8 mouse cellular contexts compared by ENCODE assay signal in genomic region chr15:79879319-79879718, GRCm38 (mm10). TPM values are rescaled to one million over a fixed set of nuclear protein-coding genes. Genes with fewer than 3 reads are reported as not detected.
A peak's percentile ranks its signal among the peaks of the same experiment; 100 is the strongest.
DNase-seq lines count a peak whose midpoint lies in the region; ATAC-seq and TF ChIP-seq lines count a peak whose summit lies in the region.

No protein-coding gene starts in this region.

- TF ChIP-seq POLR2A in heart, adult 2 months (IDR thresholded peaks at IDR 0.05; ENCODE audit: insufficient read depth, low read depth, low read length): peak; percentile 67; the same call in 1 of the 2 replicates

- H3K4me3 ChIP-seq in limb, embryonic 13.5 days: no peak overlapping the region
- H3K4me3 ChIP-seq in limb, embryonic 10.5 days: no peak overlapping the region
- peak overlapping the region; percentile 36 for H3K4me3 ChIP-seq in heart, adult 2 months
- H3K4me3 ChIP-seq in kidney, embryonic 16.5 days (ENCODE audit: low read length): no peak overlapping the region
- H3K4me3 ChIP-seq in liver, embryonic 16.5 days (ENCODE audit: low read depth, low read length): no peak overlapping the region

- no peaks in the 10 kb centered on the region for H3K36me3 ChIP-seq in limb, embryonic 13.5 days
- no peaks in the 10 kb centered on the region for H3K36me3 ChIP-seq in limb, embryonic 10.5 days
- no peaks in the 10 kb centered on the region for H3K36me3 ChIP-seq in heart, adult 2 months (ENCODE audit: control insufficient read depth, insufficient read depth, low read length)
- H3K36me3 ChIP-seq in kidney, embryonic 16.5 days (ENCODE audit: insufficient read depth, low read length): no peaks in the 10 kb centered on the region
- no peaks in the 10 kb centered on the region for H3K36me3 ChIP-seq in liver, embryonic 16.5 days (ENCODE audit: control insufficient read depth, insufficient read depth)

- H3K9ac ChIP-seq in limb, embryonic 13.5 days: 0 out of 2 replicates have a peak overlapping the region, but pooled peaks have one; percentile 13
- H3K9ac ChIP-seq in heart, adult 2 months (ENCODE audit: low read depth, low read length): no peak overlapping the region
- H3K9ac ChIP-seq in kidney, embryonic 16.5 days (replicated peaks; ENCODE audit: low read length): peak overlapping the region; percentile 49; the same call in 1 of the 2 replicates
- no peak overlapping the region for H3K9ac ChIP-seq in liver, embryonic 16.5 days (ENCODE audit: low read depth, low read length)

- H3K79me2 ChIP-seq in heart, adult 2 months (replicated peaks; ENCODE audit: control insufficient read depth, insufficient read depth, low read length): no peaks in the 10 kb centered on the region

- peak overlapping the region; percentile 67; the same call in 1 of the 2 replicates for H3K27ac ChIP-seq in limb, embryonic 13.5 days
- H3K27ac ChIP-seq in limb, embryonic 10.5 days: no peak overlapping the region
- H3K27ac ChIP-seq in heart, adult 2 months: peak overlapping the region; percentile 81
- peak overlapping the region; percentile 91 for H3K27ac ChIP-seq in kidney, embryonic 16.5 days (ENCODE audit: low read length)
- H3K27ac ChIP-seq in liver, embryonic 16.5 days (ENCODE audit: low read length): no peak overlapping the region

- TF ChIP-seq EP300 in heart, adult 2 months (IDR thresholded peaks at IDR 0.05; ENCODE audit: insufficient read depth, low read depth, low read length): peak; percentile 82

- peak; percentile 31; the same call in 1 of the 2 replicates for ATAC-seq in limb, embryonic 13.5 days (ENCODE audit: low FRiP score, low read depth)
- peak; percentile 46; the same call in 1 of the 2 replicates for ATAC-seq in kidney, embryonic 16.5 days (ENCODE audit: low FRiP score, low TSS enrichment)
- peak; percentile 30 for ATAC-seq in liver, embryonic 16.5 days (ENCODE audit: low read depth)

- peak overlapping the region; percentile 14; the same call in 1 of the 2 replicates for H3K4me2 ChIP-seq in limb, embryonic 13.5 days (replicated peaks)
- peak overlapping the region; percentile 31; the same call in 1 of the 2 replicates for H3K4me2 ChIP-seq in kidney, embryonic 16.5 days (replicated peaks; ENCODE audit: low read depth, low read length)
- no peak overlapping the region for H3K4me2 ChIP-seq in liver, embryonic 16.5 days (ENCODE audit: low read depth, low read length)

- intact Hi-C loops in heart, adult 2 months (cut with DNase I): loop anchor here (1.0 kb wide), 1 partner anchor 45 kb away; the partner anchor contains the start of genes Cbx6 and Npcd

- H3K27me3 ChIP-seq in limb, embryonic 13.5 days: no peaks in the 10 kb centered on the region
- H3K27me3 ChIP-seq in limb, embryonic 10.5 days (ENCODE audit: low read depth, poor library complexity, severe bottlenecking): peaks cover 24% of the 10 kb centered on the region; the same call in 1 of the 2 replicates
- no peaks in the 10 kb centered on the region for H3K27me3 ChIP-seq in heart, adult 2 months (ENCODE audit: control insufficient read depth, insufficient read depth, low read length)
- no peaks in the 10 kb centered on the region for H3K27me3 ChIP-seq in kidney, embryonic 16.5 days (ENCODE audit: insufficient read depth, low read length)
- peaks cover 6% of the 10 kb centered on the region; the same call in 1 of the 2 replicates for H3K27me3 ChIP-seq in liver, embryonic 16.5 days (ENCODE audit: control insufficient read depth, insufficient read depth, low read depth, low read length)

- no peaks in the 10 kb centered on the region for H3K9me3 ChIP-seq in limb, embryonic 13.5 days
- H3K9me3 ChIP-seq in limb, embryonic 10.5 days (replicated peaks): no peaks in the 10 kb centered on the region
- H3K9me3 ChIP-seq in kidney, embryonic 16.5 days (ENCODE audit: low read length): no peaks in the 10 kb centered on the region
- no peaks in the 10 kb centered on the region for H3K9me3 ChIP-seq in liver, embryonic 16.5 days (replicated peaks; ENCODE audit: control insufficient read depth, low read length)

- 50% methylated on average over 13 of the region's 13 CpGs for WGBS in limb, embryonic 13.5 days
- 71% methylated on average over 13 of the region's 13 CpGs for WGBS in limb, embryonic 10.5 days
- 3% methylated on average over 13 of the region's 13 CpGs for WGBS in heart, adult 2 months
- WGBS in kidney, embryonic 16.5 days: 26% methylated on average over 13 of the region's 13 CpGs
- 43% methylated on average over 13 of the region's 13 CpGs for WGBS in liver, embryonic 16.5 days (ENCODE audit: insufficient replicate concordance)

- H3K4me1 ChIP-seq in limb, embryonic 13.5 days: peaks cover 16% of the 10 kb centered on the region
- H3K4me1 ChIP-seq in limb, embryonic 10.5 days: peaks cover 10% of the 10 kb centered on the region
- peaks cover 5% of the 10 kb centered on the region for H3K4me1 ChIP-seq in heart, adult 2 months (ENCODE audit: control insufficient read depth, insufficient read depth, low read length)
- H3K4me1 ChIP-seq in kidney, embryonic 16.5 days (ENCODE audit: insufficient read depth, low read length): peaks cover 23% of the 10 kb centered on the region; the same call in 1 of the 2 replicates
- H3K4me1 ChIP-seq in liver, embryonic 16.5 days (ENCODE audit: control insufficient read depth, low read depth, low read length): peaks cover 3% of the 10 kb centered on the region

- TF ChIP-seq CTCF in heart, adult 2 months (IDR thresholded peaks at IDR 0.05): no peak

- DNase-seq in limb, embryonic 10.5 days (ENCODE audit: low spot score): no peak
- DNase-seq in cerebellum, postnatal 25 days: peak; percentile 66 to 75
- peak; percentile 84 to 91 for DNase-seq in heart, adult 2 months
- DNase-seq in right cerebral cortex, postnatal 36 days (ENCODE audit: low spot score in 2 of 2): peak; percentile 64 to 73
- DNase-seq in spleen, postnatal 4 days (ENCODE audit: low spot score in 2 of 2): no peak

RNA-seq across cellular contexts. Expression of gene Apobec3, which starts 12.1 kb away (rescaled TPM):
- polyA plus RNA-seq in limb, embryonic 13.5 days (2015; fragmentation: Nextera tagmentation; extraction: Ambion mirVana): 13.5 and 14.1 TPM in 2 replicates
- 5.9 and 9.4 TPM in 2 replicates for polyA plus RNA-seq in limb, embryonic 10.5 days (2016; fragmentation: Nextera tagmentation; extraction: Ambion mirVana)
- 1 to 10 TPM; 6.8 to 7.1 TPM for total RNA-seq in heart, adult 2 months (2021)
- polyA plus RNA-seq in heart, adult 2 months (2012; rRNA removed): 13.9 and 16.3 TPM in 2 replicates
- polyA plus RNA-seq in kidney, embryonic 16.5 days (2015; fragmentation: Nextera tagmentation; extraction: Ambion mirVana): 29.3 and 36.5 TPM in 2 replicates
- polyA plus RNA-seq in liver, embryonic 16.5 days (2015; fragmentation: Nextera tagmentation; extraction: Ambion mirVana): 33.1 and 35.2 TPM in 2 replicates

RNA-seq across cellular contexts. Expression of gene Cbx6, which starts 44.8 kb away (rescaled TPM):
- polyA plus RNA-seq in limb, embryonic 13.5 days (2015; fragmentation: Nextera tagmentation; extraction: Ambion mirVana): 45.4 and 54.5 TPM in 2 replicates
- polyA plus RNA-seq in limb, embryonic 10.5 days (2016; fragmentation: Nextera tagmentation; extraction: Ambion mirVana): 15.5 and 18.2 TPM in 2 replicates
- total RNA-seq in heart, adult 2 months (2021): 10 to 100 TPM; 21.1 to 21.3 TPM
- 22.9 and 24.1 TPM in 2 replicates for polyA plus RNA-seq in heart, adult 2 months (2012; rRNA removed)
- 52.1 and 58.8 TPM in 2 replicates for polyA plus RNA-seq in kidney, embryonic 16.5 days (2015; fragmentation: Nextera tagmentation; extraction: Ambion mirVana)
- polyA plus RNA-seq in liver, embryonic 16.5 days (2015; fragmentation: Nextera tagmentation; extraction: Ambion mirVana): 5.8 and 6.3 TPM in 2 replicates

RNA-seq across cellular contexts. Expression of gene Npcd, which starts 45.3 kb away (rescaled TPM):
- polyA plus RNA-seq in limb, embryonic 13.5 days (2015; fragmentation: Nextera tagmentation; extraction: Ambion mirVana): 0.46 and 0.60 TPM in 2 replicates
- not detected in 2 replicates for polyA plus RNA-seq in limb, embryonic 10.5 days (2016; fragmentation: Nextera tagmentation; extraction: Ambion mirVana)
- under 1 TPM; 0.29 to 0.30 TPM for total RNA-seq in heart, adult 2 months (2021)
- polyA plus RNA-seq in heart, adult 2 months (2012; rRNA removed): 0.31 TPM in 1 of 2 replicates, not detected in the other
- polyA plus RNA-seq in kidney, embryonic 16.5 days (2015; fragmentation: Nextera tagmentation; extraction: Ambion mirVana): not detected in 2 replicates
- not detected in 2 replicates for polyA plus RNA-seq in liver, embryonic 16.5 days (2015; fragmentation: Nextera tagmentation; extraction: Ambion mirVana)

Comparison
In these comparisons a context has a peak if more than half of its experiments do, and no peak if none do; other contexts are left out.
1. H3K27ac ChIP-seq: peak in limb, embryonic 13.5 days (single experiment), heart, adult 2 months (single experiment) and kidney, embryonic 16.5 days (single experiment); none in limb, embryonic 10.5 days (single experiment) and liver, embryonic 16.5 days (single experiment).
2. H3K9ac ChIP-seq: peak in limb, embryonic 13.5 days (single experiment) and kidney, embryonic 16.5 days (single experiment); none in heart, adult 2 months (single experiment) and liver, embryonic 16.5 days (single experiment).
3. DNase-seq: peak in cerebellum, postnatal 25 days (2 of 2), heart, adult 2 months (2 of 2) and right cerebral cortex, postnatal 36 days (2 of 2); none in limb, embryonic 10.5 days (single experiment) and spleen, postnatal 4 days (0 of 2).
4. Peak in every context shown above with its lines, with median percentiles within 50 percentile points of each other: ATAC-seq.